Mouse (Mus musculus): Measurements from ENCODE around the gene Cbx5.
"Not testable (repeated sequence)": the region's sequence is repeated elsewhere in the genome, so short reads cannot be mapped to it uniquely, and the experiment has no call there.

Cbx5 gene

DNA sequence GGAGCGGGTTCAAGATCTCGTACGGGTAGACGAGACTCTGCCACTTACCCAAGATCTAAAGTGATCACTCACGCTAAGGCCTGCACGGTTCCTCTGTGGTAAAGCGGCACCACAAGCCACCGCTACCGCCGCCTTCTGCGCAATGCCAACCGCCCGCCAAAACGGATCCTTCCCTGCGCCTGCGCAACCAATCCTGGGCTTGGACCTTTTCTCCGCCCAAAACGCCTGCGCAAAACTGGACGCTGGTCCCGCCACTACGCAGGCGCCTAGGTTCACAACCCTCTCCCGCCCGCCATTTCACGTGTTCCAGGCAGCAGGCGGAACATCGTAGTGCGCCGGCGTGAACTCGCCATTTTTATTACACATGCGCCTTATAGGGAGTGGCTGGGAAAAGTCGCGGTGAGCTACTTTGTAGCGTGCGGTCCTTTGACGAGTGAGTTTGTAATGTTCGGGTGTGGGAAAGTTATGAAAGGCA lies at the start of gene Cbx5:
Gene Cbx5, minus strand, starts transcription at position 132 of the 475 bp plus-strand sequence.
- peak; percentile 99 for DNase-seq

DNA sequence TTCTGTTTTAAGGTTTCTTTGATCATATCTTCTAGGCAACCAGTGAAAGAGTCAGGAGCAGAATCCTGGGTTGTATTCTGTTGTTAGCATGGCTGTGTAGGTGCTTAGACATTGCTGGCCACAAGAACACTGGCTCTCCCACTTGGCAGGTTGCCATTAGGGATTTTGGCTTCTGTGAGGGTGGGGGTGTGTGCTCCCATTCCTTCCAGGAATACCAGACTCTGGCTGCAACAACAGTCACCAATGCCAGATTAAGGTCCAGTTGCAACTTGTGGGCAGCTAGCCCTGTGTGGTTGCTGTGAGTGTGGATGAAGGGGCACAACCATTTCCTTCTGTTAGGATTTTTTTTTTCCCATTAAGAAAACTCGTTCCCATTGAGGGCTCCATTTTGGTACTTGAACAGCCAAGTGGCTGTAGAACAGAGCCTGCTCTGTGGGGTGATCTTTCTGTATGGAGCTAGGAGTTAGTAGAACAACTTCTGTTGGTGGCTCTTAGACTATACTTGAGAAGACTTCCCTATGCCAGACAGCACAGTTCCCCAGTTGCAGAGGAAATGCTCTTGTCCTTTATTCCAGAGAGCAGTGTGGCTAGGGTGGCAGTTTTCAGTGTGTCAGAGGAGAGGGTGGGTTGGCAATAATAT lies 46.3 kb upstream of the Cbx5 start:
- DNase-seq = peak; percentile 54

DNA sequence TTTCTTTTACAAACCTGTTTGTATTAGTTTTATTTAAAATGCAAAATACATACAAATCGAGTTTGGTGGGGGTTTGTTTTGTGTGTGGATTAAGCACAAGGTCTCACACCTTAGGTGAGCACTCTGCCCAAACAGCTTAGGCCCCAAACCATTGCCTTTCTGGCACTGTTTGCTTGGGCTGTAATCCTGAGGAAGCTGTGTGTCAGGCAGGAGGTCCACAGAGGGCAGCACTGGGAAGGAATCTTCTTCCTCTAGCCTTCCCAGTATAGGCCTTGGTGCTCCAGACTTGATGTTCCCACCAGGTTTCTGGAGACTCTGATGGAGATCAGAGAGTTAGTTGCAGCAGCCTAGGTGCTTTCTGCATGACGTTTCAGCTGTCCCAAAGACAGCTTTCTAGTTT lies 45.0 kb upstream of the Cbx5 start:
- DNase-seq = no peak

- DNase-seq = peak; percentile 50
Measured at GRCm38 (mm10) chr15:103284066-103284465, 44.5 kb upstream of the Cbx5 start.

- DNase-seq = no peak
Measured at GRCm38 (mm10) chr15:103281465-103282205, 42.0 kb upstream of the Cbx5 start.

- peak; percentile 66 for DNase-seq
Measured at GRCm38 (mm10) chr15:103280817-103281464, 41.3 kb upstream of the Cbx5 start.

DNA sequence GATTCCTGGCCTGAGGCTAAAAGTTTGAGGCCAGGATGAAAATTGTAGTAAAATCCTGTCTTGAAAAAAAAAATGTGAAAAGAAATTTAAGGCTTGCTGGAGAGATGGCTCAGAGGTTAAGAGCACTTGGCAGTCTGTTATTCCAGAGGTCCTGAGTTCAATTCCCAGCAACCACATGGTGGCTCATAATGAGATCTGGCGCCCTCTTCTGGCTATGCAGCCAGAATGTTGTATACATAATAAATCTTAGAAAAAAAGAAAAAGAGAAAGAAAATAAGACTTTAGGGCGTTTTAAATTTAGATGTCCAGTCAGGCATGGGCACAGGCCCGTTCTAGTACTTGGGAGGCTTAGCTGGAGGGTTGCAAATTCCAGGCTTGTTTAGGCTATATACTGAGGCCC lies 40.1 kb upstream of the Cbx5 start:
- peak; percentile 47 for DNase-seq

- no peak for DNase-seq
Measured at GRCm38 (mm10) chr15:103277949-103278348, 38.3 kb upstream of the Cbx5 start.

DNA sequence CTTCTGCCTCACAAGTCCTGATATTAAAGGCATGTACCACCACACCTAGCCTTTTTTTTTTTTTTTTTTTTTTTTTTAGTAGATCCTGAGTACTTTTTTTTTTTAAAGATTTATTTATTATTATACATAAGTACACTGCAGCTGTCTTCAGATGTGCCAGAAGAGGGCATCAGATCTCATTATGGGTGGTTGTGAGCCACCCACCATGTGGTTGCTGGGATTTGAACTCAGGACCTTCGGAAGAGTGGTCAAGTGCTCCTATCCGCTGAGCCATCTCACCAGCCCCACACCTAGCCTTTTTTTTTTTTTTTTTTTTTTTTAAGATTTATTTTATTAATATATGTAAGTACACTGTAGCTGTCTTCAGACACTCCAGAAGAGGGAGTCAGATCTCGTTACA lies 36.3 kb upstream of the Cbx5 start:
- DNase-seq = not testable (repeated sequence)

DNA sequence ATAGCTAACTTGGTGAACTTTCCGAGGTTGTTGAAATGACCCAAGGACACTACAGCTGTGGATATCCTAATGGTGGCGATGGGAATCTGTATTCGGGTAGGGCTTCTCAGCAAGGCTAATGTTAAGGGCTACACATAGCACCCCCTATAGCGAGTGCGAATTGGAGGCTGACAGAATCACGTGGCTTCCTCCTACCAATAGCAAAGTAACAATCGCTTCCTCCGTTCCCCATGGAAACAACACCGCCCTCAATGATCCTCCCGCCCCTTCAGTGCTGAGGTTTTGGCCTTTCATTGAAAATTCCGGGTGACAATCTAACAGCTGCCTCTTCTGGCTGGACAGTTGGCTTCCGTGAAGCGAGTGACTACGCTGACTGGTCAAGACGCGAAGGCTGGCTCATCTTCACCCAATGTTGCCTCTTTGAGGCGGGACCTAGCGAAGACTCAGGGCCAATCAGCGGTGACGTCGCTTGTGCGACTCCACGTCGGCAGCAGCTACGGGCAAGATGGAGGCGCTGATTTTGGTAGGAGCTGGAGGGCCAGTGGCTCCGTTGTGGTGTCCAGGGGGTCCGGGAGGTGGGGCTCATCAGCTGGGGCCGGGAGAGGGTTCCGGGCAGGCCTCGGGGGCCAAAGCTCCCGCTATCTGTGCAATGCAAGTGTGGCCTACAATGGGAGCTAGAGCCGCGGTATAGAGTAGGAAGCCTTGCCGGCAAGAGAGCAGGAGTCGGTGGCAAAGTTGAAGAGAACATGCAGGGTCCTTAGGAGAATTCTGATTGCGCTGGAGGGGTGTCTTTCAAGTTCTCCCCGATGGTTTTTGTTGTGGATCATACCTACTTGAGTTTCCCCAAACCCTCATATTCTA lies 33.0 kb upstream of the Cbx5 start, which contains the start of gene Copz1:
Gene Copz1, plus strand, starts transcription at position 296 of the 861 bp plus-strand sequence.
- DNase-seq = peak; percentile 100

- DNase-seq = no peak
Measured at GRCm38 (mm10) chr15:103268903-103269302, 29.3 kb upstream of the Cbx5 start.

DNA sequence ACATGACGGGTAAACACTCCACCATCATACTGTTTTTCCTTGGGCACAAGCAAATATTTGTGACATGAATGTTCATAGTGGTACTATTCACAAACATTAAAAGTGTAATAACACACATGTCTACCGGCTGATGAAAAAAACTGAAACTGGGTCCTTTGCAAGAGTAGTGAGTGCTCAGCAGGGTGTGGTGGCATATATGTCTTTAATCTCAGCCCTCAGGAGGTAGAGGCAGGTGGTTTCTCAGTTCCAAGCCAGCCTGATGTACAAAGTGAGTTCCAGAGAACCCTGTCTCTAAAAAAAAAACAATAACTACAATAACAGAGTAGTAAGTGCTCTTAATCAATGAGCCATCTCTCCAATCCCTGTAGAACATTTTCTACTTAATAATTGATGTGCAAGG lies 25.2 kb upstream of the Cbx5 start:
- no peak for DNase-seq

DNA sequence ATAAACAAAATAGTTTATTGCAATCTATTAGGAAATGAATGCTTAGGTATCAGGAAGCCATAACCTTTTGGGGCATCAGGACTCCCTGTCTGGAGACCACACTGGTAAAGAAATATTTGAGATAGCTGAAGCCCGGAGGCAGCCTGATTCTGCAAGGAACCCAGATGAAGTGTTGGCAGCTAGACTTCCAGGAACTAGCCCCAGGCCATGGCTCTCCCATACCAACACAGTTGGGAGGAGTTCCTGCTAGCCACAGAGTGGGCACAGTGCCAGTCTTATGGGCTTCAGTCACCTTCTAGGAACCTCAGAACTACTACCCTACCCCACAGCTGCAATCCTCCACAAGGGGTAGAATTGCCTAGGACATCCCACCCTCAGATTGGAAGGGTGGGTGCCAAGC lies 20.4 kb upstream of the Cbx5 start:
- DNase-seq = no peak

GRCm38 (mm10) chr15:103259162-103259561 lies 19.5 kb upstream of the Cbx5 start:
- no peak for DNase-seq

DNA sequence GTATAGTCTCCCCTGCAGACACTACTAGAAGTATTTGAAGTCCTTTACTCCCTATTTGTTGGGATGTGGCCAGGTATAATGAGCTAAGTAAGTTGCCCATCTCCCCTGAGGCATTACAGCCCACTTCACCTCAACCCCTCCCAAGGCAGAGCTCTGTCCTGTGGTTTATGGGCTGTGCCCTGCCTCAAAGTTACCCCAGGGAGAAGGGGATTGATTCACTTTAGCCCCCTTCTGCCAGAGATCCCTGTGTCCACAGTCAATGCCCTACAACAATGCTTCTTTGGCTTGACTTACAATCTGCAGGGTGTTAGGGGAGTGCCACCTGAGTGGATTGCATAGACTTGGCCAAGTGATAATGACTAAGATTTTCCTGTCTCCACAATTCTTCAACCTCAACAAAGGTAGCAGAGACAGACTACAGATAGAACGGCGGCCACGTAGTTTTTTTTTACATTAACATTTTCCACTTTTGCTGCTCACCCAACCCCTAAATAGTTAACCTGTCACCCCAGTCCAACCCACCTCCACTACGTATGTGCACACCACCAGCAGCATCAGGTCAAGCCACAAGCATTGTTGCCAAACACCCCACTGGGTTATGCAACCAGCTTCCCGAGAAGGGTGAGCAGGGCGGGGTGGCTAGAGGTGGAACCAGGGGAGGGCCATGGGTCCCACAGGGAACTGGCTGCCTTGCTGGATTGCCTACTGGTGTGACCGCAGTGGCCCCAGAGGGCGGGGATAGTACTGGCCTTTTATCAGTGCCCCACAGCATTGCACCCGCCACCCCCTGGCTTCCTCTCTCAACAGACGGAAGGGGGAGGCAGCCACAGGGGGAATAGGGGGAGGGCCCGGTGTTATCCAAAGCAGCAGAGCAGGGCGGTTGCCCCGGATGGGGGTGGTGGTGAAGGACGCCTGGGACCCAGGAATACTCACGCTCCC lies 18.4 kb upstream of the Cbx5 start, which contains the start of gene Nfe2:
Gene Nfe2, minus strand, starts transcription at position 614 of the 939 bp plus-strand sequence.
- peak; percentile 46 for DNase-seq

- DNase-seq = no peak
Measured at GRCm38 (mm10) chr15:103256210-103256986, 16.8 kb upstream of the Cbx5 start.

- peak; percentile 62 for DNase-seq
Measured at GRCm38 (mm10) chr15:103255169-103255568, 15.6 kb upstream of the Cbx5 start.

DNA sequence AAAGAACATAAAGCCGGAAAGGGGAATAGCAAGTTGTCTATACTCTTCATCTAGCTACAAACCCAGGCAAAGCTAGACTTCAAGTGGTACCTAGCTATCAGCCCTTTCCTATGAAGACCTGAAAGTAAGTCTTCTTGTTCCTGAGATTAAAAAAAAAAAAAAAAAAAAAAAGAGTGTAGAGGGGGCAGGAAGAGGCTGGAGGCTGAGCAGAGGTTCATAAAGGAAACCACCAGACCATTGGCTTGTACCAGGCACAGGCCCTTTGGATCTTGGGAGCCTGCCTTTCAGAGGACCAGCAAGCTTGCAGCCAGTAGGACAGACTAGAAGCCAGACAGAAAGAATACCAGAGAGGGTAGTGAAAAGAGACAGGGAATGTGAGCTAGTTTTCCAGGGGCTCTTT lies 13.7 kb upstream of the Cbx5 start:
- no peak for DNase-seq

- DNase-seq = no peak
Measured at GRCm38 (mm10) chr15:103252660-103253059, 13.0 kb upstream of the Cbx5 start.

GRCm38 (mm10) chr15:103251595-103251994 lies 12.0 kb upstream of the Cbx5 start:
- DNase-seq = no peak
